Mouse (Mus musculus): Measurements from ENCODE around the gene C1qb. TPM values are rescaled to one million over a fixed set of nuclear protein-coding genes. Genes with fewer than 3 reads are reported as not detected.
A peak's percentile ranks its signal among the peaks of the same experiment; 100 is the strongest.

The C1qb gene
- polyA plus RNA-seq, 1 experiment from 2014 or later: 80.6 TPM

DNA sequence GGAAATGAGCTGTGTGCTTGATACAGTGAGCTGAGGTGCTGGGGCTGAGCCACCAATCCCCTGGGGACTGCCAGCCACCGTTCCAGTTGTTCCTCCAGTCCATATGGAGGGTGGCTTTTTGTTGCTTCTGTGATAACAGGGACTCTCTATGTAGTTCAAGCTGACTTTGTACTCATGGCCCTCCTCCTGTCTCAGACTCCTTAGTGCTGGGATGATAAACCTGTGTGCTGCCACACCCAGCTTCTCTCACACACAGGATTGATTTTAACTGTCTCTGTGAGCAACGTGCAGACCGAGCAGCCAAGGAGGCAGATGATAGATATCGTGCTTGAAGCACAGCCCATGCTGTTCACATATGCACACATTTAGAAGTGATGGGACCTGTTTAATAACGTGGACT is 33.9 kb downstream of the C1qb start:
- no peak for DNase-seq (ENCODE audit: low spot score)
- H3K36me3 ChIP-seq (ENCODE audit: control insufficient read depth, insufficient read depth, low read length): no peaks in the 10 kb centered on the region

DNA sequence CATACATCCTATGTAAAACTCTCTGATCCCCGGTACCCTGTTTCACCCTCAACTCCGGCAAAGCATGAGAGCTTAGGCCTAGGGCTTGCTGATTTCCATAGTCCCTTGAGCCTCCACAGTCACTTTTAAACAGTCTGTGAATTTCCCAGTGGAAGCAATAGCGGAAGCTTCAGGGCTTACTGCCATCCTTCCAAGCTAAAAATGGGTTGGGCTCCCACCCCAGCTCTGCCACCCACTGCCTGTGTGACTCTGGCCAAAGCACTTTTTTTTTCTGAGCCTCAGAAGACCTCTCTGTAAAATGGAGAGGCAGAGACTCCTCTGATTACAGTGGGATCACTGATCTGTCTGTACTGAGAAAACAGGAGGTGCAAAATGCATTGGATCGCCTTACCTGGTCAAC is 37.4 kb downstream of the C1qb start:
- DNase-seq (ENCODE audit: low spot score): no peak
- no peaks in the 10 kb centered on the region for H3K4me1 ChIP-seq (replicated peaks; ENCODE audit: control insufficient read depth, insufficient read depth)
- no peak overlapping the region for H3K4me2 ChIP-seq (replicated peaks; ENCODE audit: low read depth)
- ATAC-seq (ENCODE audit: low FRiP score, low TSS enrichment): no peak
- H3K27ac ChIP-seq (replicated peaks): no peak overlapping the region
- H3K9me3 ChIP-seq (ENCODE audit: control insufficient read depth, low read length): no peaks in the 10 kb centered on the region
- no peaks in the 10 kb centered on the region for H3K36me3 ChIP-seq (ENCODE audit: control insufficient read depth, insufficient read depth, low read length)
- no peak overlapping the region for H3K9ac ChIP-seq (ENCODE audit: low read length)
- TF ChIP-seq CTCF (IDR thresholded peaks at IDR 0.05; ENCODE audit: low read depth): no peak
- no peak for TF ChIP-seq EP300 (optimal IDR thresholded peaks at IDR 0.05)
- no peak overlapping the region for H3K4me3 ChIP-seq (ENCODE audit: low read depth, low read length)
- H3K27me3 ChIP-seq (ENCODE audit: control insufficient read depth, insufficient read depth, low read length): no peaks in the 10 kb centered on the region
- 68% methylated on average over 4 of the region's 4 CpGs for WGBS

More for the DNA sequence above, 33.9 kb downstream of the C1qb start:
- Histone ChIP-seq H3K9me3 (ENCODE audit: control insufficient read depth, low read length) (no peaks in the 10 kb centered on the region), H3K27me3 (ENCODE audit: control insufficient read depth, insufficient read depth, low read length) (no peaks in the 10 kb centered on the region), H3K4me2 (replicated peaks; ENCODE audit: low read depth) (no peak overlapping the region), H3K9ac (ENCODE audit: low read length) (no peak overlapping the region), H3K4me1 (replicated peaks; ENCODE audit: control insufficient read depth, insufficient read depth) (no peaks in the 10 kb centered on the region), H3K4me3 (ENCODE audit: low read depth, low read length) (no peak overlapping the region), H3K27ac (replicated peaks) (no peak overlapping the region)
- WGBS: 45% methylated on average over 5 of the region's 5 CpGs
- TF ChIP-seq EP300 (optimal IDR thresholded peaks at IDR 0.05) (no peak), CTCF (IDR thresholded peaks at IDR 0.05; ENCODE audit: low read depth) (no peak)
- ATAC-seq (ENCODE audit: low FRiP score, low TSS enrichment): no peak

DNA sequence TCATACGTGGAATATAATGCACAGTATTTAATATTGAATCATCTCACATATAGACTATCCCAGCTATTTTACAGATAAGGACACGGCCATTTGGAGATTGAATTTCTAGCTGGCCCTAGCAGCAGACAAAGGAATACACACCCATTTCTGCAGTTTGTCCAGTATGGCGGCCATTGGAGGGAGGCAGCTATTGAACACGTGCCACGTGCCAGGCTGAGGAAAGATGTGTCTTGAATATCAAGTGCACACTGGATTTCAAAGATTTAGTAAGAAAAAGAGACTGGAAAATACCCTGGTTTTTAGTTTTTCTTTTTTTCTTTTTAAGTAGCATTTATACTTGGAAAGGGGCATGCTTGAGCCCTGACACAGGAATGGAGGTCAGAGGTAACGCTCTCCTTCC is 38.8 kb downstream of the C1qb start:
- Histone ChIP-seq H3K27ac (replicated peaks) (no peak overlapping the region), H3K9ac (ENCODE audit: low read length) (no peak overlapping the region), H3K27me3 (ENCODE audit: control insufficient read depth, insufficient read depth, low read length) (no peaks in the 10 kb centered on the region), H3K36me3 (ENCODE audit: control insufficient read depth, insufficient read depth, low read length) (no peaks in the 10 kb centered on the region), H3K4me3 (ENCODE audit: low read depth, low read length) (no peak overlapping the region), H3K9me3 (ENCODE audit: control insufficient read depth, low read length) (no peaks in the 10 kb centered on the region), H3K4me1 (replicated peaks; ENCODE audit: control insufficient read depth, insufficient read depth) (no peaks in the 10 kb centered on the region), H3K4me2 (replicated peaks; ENCODE audit: low read depth) (no peak overlapping the region)
- no peak for ATAC-seq (ENCODE audit: low FRiP score, low TSS enrichment)
- TF ChIP-seq EP300 (optimal IDR thresholded peaks at IDR 0.05) (no peak), CTCF (IDR thresholded peaks at IDR 0.05; ENCODE audit: low read depth) (no peak)
- 66% methylated on average over 6 of the region's 6 CpGs for WGBS
- no peak for DNase-seq (ENCODE audit: low spot score)

DNA sequence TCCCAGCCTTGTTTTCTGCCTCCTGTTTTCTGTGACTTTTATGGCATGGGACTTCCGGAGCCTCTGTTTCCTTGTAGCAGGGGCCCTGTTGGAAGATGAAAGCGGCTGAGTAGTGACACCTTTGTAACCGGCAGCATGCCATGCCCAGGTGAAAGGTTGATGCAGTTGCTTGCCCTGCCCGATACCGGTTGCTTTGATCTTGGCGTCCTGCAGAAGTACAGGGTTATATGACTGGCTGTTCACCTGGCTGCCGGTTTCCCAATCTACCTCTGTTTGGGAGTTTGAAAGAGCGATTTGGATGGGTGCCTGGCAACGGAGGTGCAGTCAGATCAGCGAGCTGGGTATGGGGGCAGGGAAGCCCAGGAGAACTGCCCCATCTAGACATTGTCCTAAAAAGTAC is 43.2 kb downstream of the C1qb start:
- TF ChIP-seq CTCF (IDR thresholded peaks at IDR 0.05; ENCODE audit: low read depth) (no peak), EP300 (optimal IDR thresholded peaks at IDR 0.05) (no peak)
- H3K9me3 ChIP-seq (ENCODE audit: control insufficient read depth, low read length): no peaks in the 10 kb centered on the region
- no peak overlapping the region for H3K4me3 ChIP-seq (ENCODE audit: low read depth, low read length)
- H3K4me1 ChIP-seq (replicated peaks; ENCODE audit: control insufficient read depth, insufficient read depth): no peaks in the 10 kb centered on the region
- no peaks in the 10 kb centered on the region for H3K36me3 ChIP-seq (ENCODE audit: control insufficient read depth, insufficient read depth, low read length)
- peak; percentile 71 for DNase-seq (ENCODE audit: low spot score)
- H3K9ac ChIP-seq (ENCODE audit: low read length): no peak overlapping the region
- peak; percentile 70 for ATAC-seq (ENCODE audit: low FRiP score, low TSS enrichment)
- H3K27me3 ChIP-seq (ENCODE audit: control insufficient read depth, insufficient read depth, low read length): no peaks in the 10 kb centered on the region
- 55% methylated on average over 10 of the region's 10 CpGs for WGBS
- no peak overlapping the region for H3K27ac ChIP-seq (replicated peaks)
- no peak overlapping the region for H3K4me2 ChIP-seq (replicated peaks; ENCODE audit: low read depth)

DNA sequence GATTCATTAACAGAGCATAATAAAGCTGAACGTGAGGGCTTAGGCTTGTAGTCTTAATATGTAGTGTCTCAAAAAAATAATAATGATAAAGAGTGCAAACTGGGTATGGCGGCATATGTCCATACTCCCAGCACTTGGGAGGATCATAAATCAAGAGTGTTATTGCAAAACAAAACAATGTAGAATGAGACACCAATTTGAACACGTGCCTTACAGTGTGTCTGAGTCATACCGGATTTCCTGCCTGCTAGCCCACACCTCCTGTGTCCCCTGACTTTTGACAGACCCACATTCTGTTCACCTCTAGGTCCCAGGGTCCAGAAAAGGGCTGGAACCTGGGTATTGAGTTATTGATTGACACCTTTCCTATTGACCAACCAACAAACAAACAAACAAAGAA is 44.0 kb downstream of the C1qb start:
- H3K9ac ChIP-seq (ENCODE audit: low read length): no peak overlapping the region
- no peak overlapping the region for H3K4me2 ChIP-seq (replicated peaks; ENCODE audit: low read depth)
- no peak overlapping the region for H3K4me3 ChIP-seq (ENCODE audit: low read depth, low read length)
- no peaks in the 10 kb centered on the region for H3K27me3 ChIP-seq (ENCODE audit: control insufficient read depth, insufficient read depth, low read length)
- H3K36me3 ChIP-seq (ENCODE audit: control insufficient read depth, insufficient read depth, low read length): no peaks in the 10 kb centered on the region
- no peak for ATAC-seq (ENCODE audit: low FRiP score, low TSS enrichment)
- no peaks in the 10 kb centered on the region for H3K9me3 ChIP-seq (ENCODE audit: control insufficient read depth, low read length)
- no peak overlapping the region for H3K27ac ChIP-seq (replicated peaks)
- H3K4me1 ChIP-seq (replicated peaks; ENCODE audit: control insufficient read depth, insufficient read depth): no peaks in the 10 kb centered on the region
- TF ChIP-seq EP300 (optimal IDR thresholded peaks at IDR 0.05) (no peak), CTCF (IDR thresholded peaks at IDR 0.05; ENCODE audit: low read depth) (no peak)
- no peak for DNase-seq (ENCODE audit: low spot score)
- 43% methylated on average over 4 of the region's 4 CpGs for WGBS

DNA sequence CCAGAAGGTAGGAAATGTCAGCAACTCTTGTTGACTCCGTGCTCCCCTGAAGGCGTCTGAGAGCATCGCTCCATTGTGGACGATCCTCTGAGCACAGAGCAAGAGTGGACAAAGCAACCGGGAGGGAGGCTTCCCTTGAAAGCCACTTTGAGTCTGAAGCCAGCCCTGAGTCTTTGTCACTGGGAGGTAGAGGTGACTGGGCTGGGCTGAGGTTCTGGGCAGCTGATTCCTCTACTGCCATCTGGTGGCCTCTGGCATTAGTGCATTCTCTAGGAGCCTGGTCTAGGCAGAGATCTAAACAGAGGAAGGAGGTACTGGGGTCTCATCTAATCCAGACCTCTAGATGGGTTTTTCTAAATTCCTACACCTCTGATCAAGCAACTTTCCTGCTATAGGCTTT is 44.9 kb downstream of the C1qb start:
- H3K27me3 ChIP-seq (ENCODE audit: control insufficient read depth, insufficient read depth, low read length): no peaks in the 10 kb centered on the region
- ATAC-seq (ENCODE audit: low FRiP score, low TSS enrichment): peak; percentile 55
- DNase-seq (ENCODE audit: low spot score): peak; percentile 88
- no peak overlapping the region for H3K27ac ChIP-seq (replicated peaks)
- H3K36me3 ChIP-seq (ENCODE audit: control insufficient read depth, insufficient read depth, low read length): no peaks in the 10 kb centered on the region
- no peak overlapping the region for H3K9ac ChIP-seq (ENCODE audit: low read length)
- H3K4me3 ChIP-seq (ENCODE audit: low read depth, low read length): no peak overlapping the region
- H3K9me3 ChIP-seq (ENCODE audit: control insufficient read depth, low read length): no peaks in the 10 kb centered on the region
- 12% methylated on average over 5 of the region's 5 CpGs for WGBS
- H3K4me1 ChIP-seq (replicated peaks; ENCODE audit: control insufficient read depth, insufficient read depth): no peaks in the 10 kb centered on the region
- TF ChIP-seq CTCF (IDR thresholded peaks at IDR 0.05; ENCODE audit: low read depth): peak; percentile 96
- no peak for TF ChIP-seq EP300 (optimal IDR thresholded peaks at IDR 0.05)
- H3K4me2 ChIP-seq (replicated peaks; ENCODE audit: low read depth): no peak overlapping the region
